Comparison of ENCODE assay signal across 8 mouse cellular contexts in genomic region chr4:136143193-136143976, GRCm38 (mm10). TPM values are rescaled to one million over a fixed set of nuclear protein-coding genes. Genes with fewer than 3 reads are reported as not detected.
A peak's percentile ranks its signal among the peaks of the same experiment; 100 is the strongest.
DNase-seq lines count a peak whose midpoint lies in the region; ATAC-seq and TF ChIP-seq lines count a peak whose summit lies in the region.

Gene Id3, plus strand, starts transcription at chr4:136143497.

- H3K9ac ChIP-seq in MEL (ENCODE audit: control insufficient read depth, low read depth, low read length, poor library complexity, severe bottlenecking): peak within 1 kb of the TSS; percentile 34
- H3K9ac ChIP-seq in hindbrain, embryonic 15.5 days: peak within 1 kb of the TSS; percentile 55

- WGBS in hindbrain, embryonic 15.5 days: under 1% methylated on average over 39 of the region's 39 CpGs

- TF ChIP-seq CTCF in MEL (IDR thresholded peaks at IDR 0.05 in 2 of 3, conservative IDR thresholded peaks at IDR 0.05 in 1 of 3; ENCODE audit: control insufficient read depth in 1 of 3, insufficient read depth in 1 of 3, low read depth in 2 of 3, low read length in 3 of 3, poor library complexity in 1 of 3, severe bottlenecking in 1 of 3): no peak
- no peak for TF ChIP-seq CTCF in left cerebral cortex, adult 2 months (IDR thresholded peaks at IDR 0.05)

- TF ChIP-seq POLR2A in MEL (IDR thresholded peaks at IDR 0.05; ENCODE audit: control insufficient read depth in 1 of 2, insufficient read depth in 1 of 2, low read depth in 1 of 2, low read length in 2 of 2, poor library complexity in 1 of 2): peak in 1 of 2 experiments; percentile 86; a peak in 2 of 4 replicates

- 0 out of 4 replicates have a peak, but pooled peaks of 1 of the 2 experiments have one; percentile 15 for TF ChIP-seq EP300 in MEL (IDR thresholded peaks at IDR 0.05; ENCODE audit: low read depth in 1 of 2, low read length in 2 of 2)

- peak; percentile 96 for DNase-seq in MEL (ENCODE audit: low read depth, low spot score)
- peak; percentile 93 for DNase-seq in gastrocnemius, adult 18-20 months (ENCODE audit: low spot score)
- peak; percentile 62 to 75 for DNase-seq in left cerebral cortex, adult 2 months (ENCODE audit: extremely low spot score in 1 of 2, low spot score in 2 of 2)
- DNase-seq in right cerebral cortex, adult 2 months (ENCODE audit: low spot score in 2 of 2): peak; percentile 65 to 79
- DNase-seq in urinary bladder, postnatal 10 days (ENCODE audit: low spot score): peak; percentile 86

- H3K27ac ChIP-seq in MEL (ENCODE audit: control insufficient read depth, low read depth, low read length): no peak within 1 kb of the TSS
- peak within 1 kb of the TSS; percentile 98 for H3K27ac ChIP-seq in brown adipose tissue, adult 24 weeks (replicated peaks; ENCODE audit: low read depth, low read length)
- peak within 1 kb of the TSS; percentile 86 for H3K27ac ChIP-seq in hindbrain, embryonic 15.5 days (replicated peaks)
- H3K27ac ChIP-seq in left cerebral cortex, adult 2 months: peak within 1 kb of the TSS; percentile 85

- no peaks in the 10 kb centered on the region for H3K9me3 ChIP-seq in MEL (replicated peaks; ENCODE audit: insufficient read depth, low read length)
- H3K9me3 ChIP-seq in hindbrain, embryonic 15.5 days: no peaks in the 10 kb centered on the region

- H3K79me2 ChIP-seq in MEL (ENCODE audit: control insufficient read depth, insufficient read depth, low read length, poor library complexity): no peaks in the 10 kb centered on the region

- H3K4me1 ChIP-seq in MEL (ENCODE audit: control insufficient read depth in 1 of 2, insufficient read depth in 2 of 2, low read length in 2 of 2): peaks cover 2 to 12% of the 10 kb centered on the region in 2 experiments; a peak in 3 of 4 replicates
- peaks cover 19% of the 10 kb centered on the region for H3K4me1 ChIP-seq in brown adipose tissue, adult 24 weeks (ENCODE audit: control insufficient read depth, insufficient read depth, insufficient read length, low read length)
- H3K4me1 ChIP-seq in hindbrain, embryonic 15.5 days (replicated peaks): peaks cover 69% of the 10 kb centered on the region

- no peak for TF ChIP-seq RAD21 in MEL (IDR thresholded peaks at IDR 0.05; ENCODE audit: low read depth, low read length)

- peak within 1 kb of the TSS; percentile 82 for H3K4me2 ChIP-seq in hindbrain, embryonic 15.5 days

- peaks cover 0 to 8% of the 10 kb centered on the region in 2 experiments; a peak in 1 of 4 replicates for H3K36me3 ChIP-seq in MEL (ENCODE audit: control insufficient read depth in 1 of 2, insufficient read depth in 2 of 2, low read length in 2 of 2)
- no peaks in the 10 kb centered on the region for H3K36me3 ChIP-seq in hindbrain, embryonic 15.5 days

- ATAC-seq in hindbrain, embryonic 15.5 days (ENCODE audit: low FRiP score, low read depth): peak; percentile 87
- peak; percentile 81 for ATAC-seq in megakaryocyte, adult 5-6 weeks (ENCODE audit: poor library complexity, severe bottlenecking)

- H3K27me3 ChIP-seq in MEL (ENCODE audit: control insufficient read depth in 1 of 2, insufficient read depth in 2 of 2, low read length in 2 of 2): peaks cover 5 to 8% of the 10 kb centered on the region in 2 experiments
- peaks cover 17% of the 10 kb centered on the region; the same call in 1 of the 2 replicates for H3K27me3 ChIP-seq in hindbrain, embryonic 15.5 days

- peak within 1 kb of the TSS; percentile 23 to 34; a peak in 3 of 4 replicates for H3K4me3 ChIP-seq in MEL (ENCODE audit: control insufficient read depth in 1 of 2, insufficient read depth in 1 of 2, low read depth in 2 of 2, low read length in 2 of 2)
- peak within 1 kb of the TSS; percentile 93 for H3K4me3 ChIP-seq in brown adipose tissue, adult 24 weeks (ENCODE audit: insufficient read depth, low read depth, low read length)
- peak within 1 kb of the TSS; percentile 51 for H3K4me3 ChIP-seq in hindbrain, embryonic 15.5 days
- H3K4me3 ChIP-seq in left cerebral cortex, adult 2 months: peak within 1 kb of the TSS; percentile 60

- intact Hi-C loops in left cerebral cortex, adult 2 months (cut with DNase I): loop anchor here (5.0 kb wide), 1 partner anchor 41 kb away; no protein-coding TSS in a partner anchor

TF ChIP-seq in MEL, 35 proteins besides CTCF, POLR2A, EP300 and RAD21:
- TF ChIP-seq ZMIZ1 (IDR thresholded peaks at IDR 0.05; ENCODE audit: low read depth, low read length) (no peak), SMC3 (IDR thresholded peaks at IDR 0.05; ENCODE audit: low read depth, low read length) (no peak), CHD2 (IDR thresholded peaks at IDR 0.05; ENCODE audit: low read length) (no peak), MAZ (IDR thresholded peaks at IDR 0.05; ENCODE audit: low read depth, low read length) (no peak), ZNF384 (IDR thresholded peaks at IDR 0.05; ENCODE audit: low read depth, low read length) (peak; percentile 87), ELF1 (IDR thresholded peaks at IDR 0.05; ENCODE audit: low read depth, low read length) (peak; percentile 72), MXI1 (IDR thresholded peaks at IDR 0.05; ENCODE audit: low read depth, low read length) (peak; percentile 64), GATA1 (IDR thresholded peaks at IDR 0.05; ENCODE audit: low read depth, low read length) (no peak), MYC (IDR thresholded peaks at IDR 0.05; ENCODE audit: low read depth, low read length) (no peak), CHD1 (IDR thresholded peaks at IDR 0.05; ENCODE audit: low read depth, low read length) (no peak), USF1 (IDR thresholded peaks at IDR 0.05; ENCODE audit: low read depth, low read length) (no peak), KAT2A (conservative IDR thresholded peaks at IDR 0.05; ENCODE audit: low read depth, low read length) (no peak), MAX (IDR thresholded peaks at IDR 0.05; ENCODE audit: low read length) (peak; percentile 42; the same call in 1 of the 2 replicates), TBP (IDR thresholded peaks at IDR 0.05; ENCODE audit: low read depth, low read length) (peak; percentile 97), SIN3A (IDR thresholded peaks at IDR 0.05; ENCODE audit: low read length) (no peak; the same call in 1 of the 2 replicates), ZKSCAN1 (IDR thresholded peaks at IDR 0.05; ENCODE audit: low read depth, low read length) (no peak), POLR2AphosphoS5 (IDR thresholded peaks at IDR 0.05; ENCODE audit: borderline replicate concordance, low read depth, low read length) (no peak), UBTF (IDR thresholded peaks at IDR 0.05; ENCODE audit: borderline replicate concordance, insufficient read depth, low read depth, low read length) (no peak), USF2 (IDR thresholded peaks at IDR 0.05; ENCODE audit: borderline replicate concordance in 1 of 2, insufficient read depth in 1 of 2, low read depth in 1 of 2, low read length in 2 of 2) (no peak), GABPA (IDR thresholded peaks at IDR 0.05; ENCODE audit: low read depth, low read length) (no peak), MEF2A (IDR thresholded peaks at IDR 0.05; ENCODE audit: extremely low read depth, insufficient replicate concordance, low read depth, low read length, poor library complexity, severe bottlenecking) (no peak), BHLHE40 (IDR thresholded peaks at IDR 0.05; ENCODE audit: borderline replicate concordance, low read depth, low read length) (no peak), HCFC1 (IDR thresholded peaks at IDR 0.05; ENCODE audit: low read depth, low read length) (no peak), ZC3H11A (IDR thresholded peaks at IDR 0.05; ENCODE audit: low read depth, low read length) (no peak), E2F4 (IDR thresholded peaks at IDR 0.05; ENCODE audit: borderline replicate concordance, low read depth, low read length) (no peak), TCF12 (IDR thresholded peaks at IDR 0.05; ENCODE audit: low read depth, low read length) (peak; percentile 28; the same call in 1 of the 2 replicates), MAFK (IDR thresholded peaks at IDR 0.05; ENCODE audit: borderline replicate concordance, low read depth, low read length) (no peak), ETS1 (IDR thresholded peaks at IDR 0.05; ENCODE audit: low read depth, low read length) (no peak), NELFE (IDR thresholded peaks at IDR 0.05; ENCODE audit: low read depth, low read length) (peak; percentile 30; the same call in 1 of the 2 replicates), POLR2AphosphoS2 (IDR thresholded peaks at IDR 0.05; ENCODE audit: low read length) (no peak), MYB (IDR thresholded peaks at IDR 0.05; ENCODE audit: low read depth, low read length) (no peak), NRF1 (IDR thresholded peaks at IDR 0.05; ENCODE audit: insufficient read depth, low read depth, low read length, poor library complexity, severe bottlenecking) (0 out of 2 replicates have a peak, but pooled peaks have one; percentile 21), JUND (IDR thresholded peaks at IDR 0.05; ENCODE audit: low read depth, low read length) (no peak), RCOR1 (IDR thresholded peaks at IDR 0.05; ENCODE audit: low read depth, low read length) (peak; percentile 97), TAL1 (IDR thresholded peaks at IDR 0.05; ENCODE audit: low read length) (no peak)

RNA-seq across cellular contexts. Expression of gene Id3, which starts in this region (rescaled TPM):
- total RNA-seq in MEL (2012; rRNA removed): 0.16 and 0.27 TPM in 2 replicates
- under 1 TPM in 1 of 2 experiments, not detected in 1; 0.17 TPM for polyA plus RNA-seq in MEL (2012; ENCODE audit: insufficient read depth in 1 of 2, insufficient read length in 2 of 2, low read depth in 1 of 2, low replicate concordance in 2 of 2, missing spikeins in 1 of 2)
- 75.0 and 78.1 TPM in 2 replicates for polyA plus RNA-seq in brown adipose tissue, adult 24 weeks (2012; ENCODE audit: insufficient read depth, insufficient read length, missing spikeins)
- 10 to 100 TPM; 13.7 to 24.1 TPM for total RNA-seq in gastrocnemius, adult 18-20 months (2021)
- 208 TPM in 2 replicates for polyA plus RNA-seq in hindbrain, embryonic 15.5 days (2015; fragmentation: Nextera tagmentation; extraction: Ambion mirVana)
- total RNA-seq in left cerebral cortex, adult 2 months (2021): 10 to 100 TPM; 26.8 to 36.1 TPM
- total RNA-seq in megakaryocyte, adult 5-6 weeks (2015): 1.9 and 2.0 TPM in 2 replicates
- 0.77 and 1.8 TPM in 2 replicates for total RNA-seq in megakaryocyte, adult 5-6 weeks (2017)

Comparison
In these comparisons a context has a peak if more than half of its experiments do, and no peak if none do; other contexts are left out.
1. RNA of gene Id3 (total RNA-seq): 26.8 to 36.1 TPM in left cerebral cortex, adult 2 months and 13.7 to 24.1 TPM in gastrocnemius, adult 18-20 months; 0.77 to 2.0 TPM in megakaryocyte, adult 5-6 weeks and 0.16 to 0.27 TPM in MEL; every median in the first group is over 4 times any median in the second.
2. RNA of gene Id3 (polyA plus RNA-seq): 208 TPM in hindbrain, embryonic 15.5 days and 75.0 to 78.1 TPM in brown adipose tissue, adult 24 weeks; 0.17 TPM in MEL; every median in the first group is over 10 times any median in the second.
3. Peak in DNase-seq, H3K4me3 ChIP-seq and H3K9ac ChIP-seq in MEL; RNA of the gene not detected or under 1 TPM.
4. H3K4me3 ChIP-seq: peak in every context shown above with its lines; median percentile 93 in brown adipose tissue, adult 24 weeks; 60 in left cerebral cortex, adult 2 months; 51 in hindbrain, embryonic 15.5 days; 28 in MEL.
5. Peak in every context shown above with its lines, with median percentiles within 50 percentile points of each other: DNase-seq.